Mouse (Mus musculus) spleen, postnatal 10 days (tissue): Measurements from ENCODE around the gene Wdr82.
A peak's percentile ranks its signal among the peaks of the same experiment; 100 is the strongest.
"Not testable (repeated sequence)": the region's sequence is repeated elsewhere in the genome, so short reads cannot be mapped to it uniquely, and the experiment has no call there.

Experiments
- DNase-seq, 2 experiments: peaks; one replicate each; pipeline ENCODE4 v3.0.0; 2021 to 2022; ENCODE audit warnings: low spot score in 2 of 2

The Wdr82 gene

DNA sequence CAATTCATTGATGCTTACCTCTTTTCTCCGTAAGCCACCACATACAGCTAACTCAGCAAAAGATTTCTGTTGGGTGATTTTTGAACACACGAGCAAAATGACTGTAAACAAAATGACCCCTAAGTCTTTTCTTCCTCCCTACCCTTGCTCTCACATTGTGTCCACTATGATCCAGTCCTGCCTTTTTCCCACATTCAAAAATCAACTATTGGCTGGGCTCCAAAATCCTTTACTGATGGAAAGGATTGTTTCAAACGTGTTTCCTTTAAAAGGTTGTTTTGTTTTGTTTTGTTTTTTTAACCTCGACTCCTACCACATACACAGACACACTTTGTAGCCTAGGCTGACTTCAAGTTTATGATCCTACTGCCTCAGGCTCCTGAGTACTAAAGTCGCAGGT lies 10.3 kb upstream of the Wdr82 start:
- no peak for DNase-seq

GRCm38 (mm10) chr9:106166709-106167108 lies 4.0 kb upstream of the Wdr82 start:
- no peak for DNase-seq

DNA sequence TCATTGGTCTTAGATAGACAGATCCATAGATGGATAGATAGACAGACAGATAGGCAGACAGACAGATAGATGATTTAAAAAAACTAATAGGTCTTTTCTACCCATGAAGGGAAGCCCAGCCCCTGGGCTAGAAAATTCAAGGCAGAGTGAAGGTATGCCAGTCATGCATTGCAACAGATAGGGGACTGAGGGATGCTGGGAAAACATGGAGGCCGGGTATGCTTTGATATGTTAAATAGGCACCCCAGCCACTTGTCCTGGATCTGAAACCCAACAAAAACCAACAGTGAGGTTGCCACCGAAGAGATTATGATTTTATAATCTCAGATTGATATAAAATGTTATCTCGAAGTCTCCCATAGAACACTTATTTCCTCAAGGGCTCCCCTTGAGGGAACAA lies 3.5 kb upstream of the Wdr82 start:
- no peak for DNase-seq

DNA sequence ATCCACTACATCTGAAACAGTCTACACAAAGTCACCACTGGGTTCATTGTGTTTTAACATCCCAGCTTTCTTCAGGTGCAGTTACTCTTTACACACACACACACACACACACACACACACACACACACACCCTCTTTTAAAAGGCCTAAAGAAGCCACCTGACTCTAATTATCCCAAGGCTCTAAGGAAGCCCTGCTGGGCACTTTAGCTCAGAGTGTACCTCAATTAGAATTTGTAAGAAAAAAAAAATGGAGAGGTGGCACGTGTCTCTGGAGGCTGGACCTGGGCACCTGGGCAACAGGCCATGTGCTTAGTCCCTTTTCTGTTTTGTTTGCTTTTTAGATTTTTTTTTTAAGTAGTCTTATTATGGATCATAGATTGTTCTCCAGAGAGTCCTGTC lies 3.0 kb upstream of the Wdr82 start:
- DNase-seq: no peak

- not testable (repeated sequence) for DNase-seq
Observed at GRCm38 (mm10) chr9:106169006-106169405, 1.7 kb upstream of the Wdr82 start.

- no peak for DNase-seq
Observed at GRCm38 (mm10) chr9:106169917-106170316, 811 bp upstream of the Wdr82 start.

- DNase-seq: peak; percentile 58 to 75
Observed at GRCm38 (mm10) chr9:106171346-106172158, 824 bp downstream of the Wdr82 start.

- no peak for DNase-seq
Observed at GRCm38 (mm10) chr9:106172527-106172926, 1.8 kb downstream of the Wdr82 start.

DNA sequence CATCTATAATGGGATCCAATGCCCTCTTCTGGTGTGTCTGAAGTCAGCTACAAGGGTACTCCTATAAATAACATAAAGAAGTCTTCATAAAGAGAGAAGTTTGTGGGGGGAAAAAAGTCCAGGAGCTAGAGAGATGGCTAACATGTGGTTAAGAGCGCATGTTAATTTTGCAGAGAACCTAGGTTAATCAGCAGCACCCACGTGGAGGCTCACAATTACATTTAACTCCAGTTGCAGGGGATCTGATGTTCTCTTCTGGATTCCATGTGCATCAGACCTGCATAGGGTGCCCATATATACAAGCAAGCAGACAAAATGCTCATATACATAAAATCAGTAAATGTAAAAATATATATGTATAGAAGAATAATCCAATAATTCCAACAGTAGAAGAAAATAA lies 2.6 kb downstream of the Wdr82 start:
- no peak for DNase-seq

- DNase-seq: no peak
Observed at GRCm38 (mm10) chr9:106175552-106176200, 4.9 kb downstream of the Wdr82 start.

GRCm38 (mm10) chr9:106176769-106177168 lies 6.0 kb downstream of the Wdr82 start:
- no peak for DNase-seq

GRCm38 (mm10) chr9:106177799-106178198 lies 7.1 kb downstream of the Wdr82 start:
- no peak for DNase-seq

- no peak for DNase-seq
Observed at GRCm38 (mm10) chr9:106179454-106179853, 8.7 kb downstream of the Wdr82 start.

DNA sequence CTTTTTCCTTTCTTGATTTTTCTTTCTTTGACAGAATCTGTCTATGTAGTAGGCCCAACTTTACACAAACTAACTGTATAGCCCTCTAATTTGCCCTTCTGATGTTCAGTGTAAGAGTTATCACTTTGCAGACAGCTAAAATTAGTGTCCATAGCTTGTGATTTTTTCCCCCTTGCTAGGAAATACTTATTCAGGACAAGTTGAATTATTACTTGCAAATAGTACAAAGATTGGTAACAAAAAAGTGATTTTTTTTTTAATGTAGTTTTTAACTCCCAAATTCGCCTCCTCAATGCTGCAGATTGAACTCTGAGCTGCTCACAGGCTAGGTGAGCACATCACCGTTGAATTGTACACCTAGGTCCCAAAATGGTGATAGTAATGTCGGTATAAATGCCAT lies 9.2 kb downstream of the Wdr82 start:
- no peak for DNase-seq

GRCm38 (mm10) chr9:106182146-106182545 lies 11.4 kb downstream of the Wdr82 start:
- DNase-seq: no peak

DNA sequence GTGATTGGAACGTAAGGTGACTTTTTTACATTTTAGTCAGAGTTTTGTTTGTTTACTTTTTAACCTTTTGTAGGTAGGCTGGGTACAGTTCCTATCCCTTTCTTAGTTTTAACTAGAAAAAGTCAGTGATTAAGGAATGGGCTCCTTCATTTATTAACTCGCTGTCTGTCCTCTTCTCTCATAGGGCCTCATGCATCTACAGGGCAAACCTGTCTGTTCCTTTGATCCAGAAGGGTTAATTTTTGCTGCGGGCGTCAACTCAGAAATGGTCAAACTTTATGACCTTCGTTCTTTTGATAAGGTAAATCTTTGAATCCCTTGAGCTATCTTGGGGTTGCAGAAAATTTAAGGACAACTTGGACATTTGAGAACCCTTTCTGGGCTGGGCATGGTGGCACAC lies 13.3 kb downstream of the Wdr82 start:
- no peak for DNase-seq

DNA sequence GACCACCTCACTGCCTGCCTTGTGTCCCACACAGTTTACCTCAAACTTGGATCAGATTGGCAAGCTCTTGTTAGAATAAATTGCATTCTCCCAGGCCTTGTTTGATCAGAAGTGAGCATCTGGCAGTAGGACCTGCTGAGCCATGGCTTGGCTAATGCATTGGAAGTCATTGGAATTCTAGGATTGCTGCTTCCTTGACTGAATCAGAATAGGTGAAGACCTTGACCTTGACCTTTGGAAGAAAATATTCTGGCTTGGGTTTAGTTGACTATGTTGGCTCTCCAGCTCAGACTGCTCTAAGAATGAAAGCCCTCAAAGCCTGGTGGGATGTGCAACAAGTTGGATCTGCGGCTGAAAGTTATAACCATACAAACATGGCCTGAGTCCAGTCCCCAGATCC lies 20.6 kb downstream of the Wdr82 start:
- DNase-seq: no peak

GRCm38 (mm10) chr9:106192024-106192423 lies 21.3 kb downstream of the Wdr82 start:
- DNase-seq: no peak

GRCm38 (mm10) chr9:106192998-106193397 lies 22.3 kb downstream of the Wdr82 start:
- peak in 1 of 2 experiments; percentile 7 for DNase-seq

DNA sequence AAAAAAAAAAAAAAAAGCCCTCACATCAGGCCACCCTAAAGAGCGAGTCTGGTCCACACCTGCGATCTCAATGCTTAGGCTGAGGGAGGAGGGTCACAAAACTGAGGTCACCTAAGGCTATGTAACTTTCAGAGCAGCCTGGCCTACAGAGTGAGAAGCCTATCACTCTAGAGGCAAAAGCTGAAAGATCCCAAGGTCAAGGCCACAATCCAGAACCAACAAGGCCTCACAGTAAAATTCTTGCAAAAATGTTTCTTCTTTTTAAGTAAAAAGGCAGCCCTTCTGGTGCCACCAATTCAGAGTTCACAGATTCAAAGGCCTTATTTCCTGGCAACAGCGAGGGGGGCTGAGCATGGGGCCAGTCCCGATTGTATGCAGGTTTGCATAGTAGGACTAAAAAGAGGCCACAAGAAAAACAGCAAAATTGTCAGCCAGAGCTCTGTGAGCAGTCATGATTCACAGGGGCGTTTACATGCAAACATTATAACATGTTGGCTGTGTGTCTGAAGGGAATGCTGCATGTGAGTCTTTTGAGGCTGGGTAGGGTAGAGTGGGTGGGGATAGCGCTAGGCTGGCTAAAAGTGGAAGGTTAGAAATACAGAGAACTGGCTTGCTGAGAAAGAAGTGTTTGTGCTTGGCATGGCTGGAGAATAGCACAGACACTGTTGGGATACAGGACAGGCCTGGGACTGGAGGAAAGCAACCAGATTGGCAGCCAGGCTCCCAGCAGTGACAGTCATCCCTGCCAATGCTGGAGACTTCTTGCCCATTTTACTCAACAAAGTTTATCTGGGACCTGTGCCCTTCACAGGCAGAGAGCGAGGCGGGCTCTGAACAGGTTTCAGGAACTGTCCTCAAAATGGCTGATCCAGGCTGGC lies 23.4 kb downstream of the Wdr82 start:
- DNase-seq: peak in 1 of 2 experiments; percentile 7

GRCm38 (mm10) chr9:106195693-106196092 lies 25.0 kb downstream of the Wdr82 start:
- peak in 1 of 2 experiments; percentile 11 for DNase-seq

DNA sequence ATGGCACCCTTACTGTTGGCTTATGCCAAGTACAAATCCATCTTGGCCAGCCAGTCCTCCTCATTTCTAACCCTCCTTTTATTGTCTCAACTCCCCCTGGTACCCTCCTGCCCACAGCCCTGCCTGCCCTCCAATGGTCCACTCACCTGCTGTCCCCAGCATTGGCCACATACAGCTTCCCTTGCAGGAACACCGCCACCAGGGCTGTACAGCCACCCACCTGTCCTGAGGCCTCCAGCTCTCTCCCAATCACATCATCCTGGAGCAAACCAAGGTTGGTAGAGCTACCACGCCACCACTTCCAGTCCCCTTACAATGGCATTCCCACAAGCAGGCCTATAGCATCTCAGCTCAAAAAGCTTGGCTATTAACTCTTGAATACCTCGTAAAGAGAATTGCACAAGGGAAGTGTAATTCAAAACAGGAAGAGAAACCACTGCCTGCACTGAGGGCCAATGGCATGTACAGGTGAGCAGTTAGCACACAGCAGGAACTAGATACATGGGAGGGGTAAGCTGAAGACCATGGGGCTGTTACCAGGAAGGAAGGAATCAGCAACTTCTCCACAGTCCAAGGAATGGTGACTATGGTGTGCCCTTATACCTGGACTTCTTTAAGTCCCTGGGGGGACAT lies 26.5 kb downstream of the Wdr82 start:
- peak in 1 of 2 experiments; percentile 27 for DNase-seq
